Mouse (Mus musculus) midbrain, postnatal 0 days (tissue): ENCODE measurements around the gene Gm10778. TPM values are rescaled to one million over a fixed set of nuclear protein-coding genes. Genes with fewer than 3 reads are reported as not detected.

Experiments
- ATAC-seq: fragments of 200-750 bp; cut with Nextera tagmentation; 2 replicates; pipeline ENCODE4 v1.8.0; 2017; ENCODE audit warnings: moderate number of reproducible peaks, mild to moderate bottlenecking, moderate TSS enrichment, moderate library complexity; ENCODE audit not compliant: low FRiP score
- DNase-seq: peaks from one replicate; pipeline ENCODE4 v3.0.0-alpha.2; 2015; ENCODE audit warnings: low spot score
- H3K27ac ChIP-seq: fragments of 300-500 bp; sonication (generic); 2 replicates; pipeline ENCODE4 v1.5.1; 2014; ENCODE audit warnings: low read depth, mild to moderate bottlenecking, low read length, mixed read lengths
- H3K27me3 ChIP-seq: fragments of 300-500 bp; sonication (generic); 2 replicates; pipeline ENCODE4 v1.6.1; 2014; ENCODE audit warnings: low read length, control low read depth, mixed read lengths; ENCODE audit not compliant: insufficient read depth
- H3K36me3 ChIP-seq: fragments of 300-500 bp; sonication (generic); 2 replicates; pipeline ENCODE4 v1.6.1; 2014; ENCODE audit warnings: low read length, control low read depth, mixed read lengths; ENCODE audit not compliant: insufficient read depth
- H3K4me1 ChIP-seq: fragments of 300-500 bp; sonication (generic); 2 replicates; pipeline ENCODE4 v1.6.1; 2014; ENCODE audit warnings: mild to moderate bottlenecking, control low read depth, antibody characterized with exemption, low read length, mixed read lengths; ENCODE audit not compliant: insufficient read depth
- H3K4me2 ChIP-seq: fragments of 300-500 bp; sonication (generic); 2 replicates; pipeline ENCODE4 v1.6.1; 2014; ENCODE audit warnings: low read depth, mild to moderate bottlenecking, low read length, mixed read lengths; ENCODE audit not compliant: poor library complexity, severe bottlenecking
- H3K4me3 ChIP-seq: fragments of 300-500 bp; sonication (generic); 2 replicates; pipeline ENCODE4 v1.5.1; 2014; ENCODE audit warnings: low read depth, mild to moderate bottlenecking, low read length, moderate library complexity
- H3K9ac ChIP-seq: fragments of 300-500 bp; sonication (generic); replicated peaks from 2 replicates; pipeline ENCODE4 v1.6.1; 2014; ENCODE audit warnings: mild to moderate bottlenecking, low read length, moderate library complexity, mixed read lengths; ENCODE audit not compliant: poor library complexity, severe bottlenecking
- H3K9me3 ChIP-seq: fragments of 300-500 bp; sonication (generic); 2 replicates; pipeline ENCODE4 v1.6.1; 2016; ENCODE audit warnings: low read length, control low read depth
- CTCF ChIP-seq: IDR thresholded peaks from 2 replicates; pipeline ENCODE4 v1.5.1; 2016; ENCODE audit warnings: antibody characterized with exemption, mild to moderate bottlenecking
- WGBS: fragments of 180-500 bp; shearing (Covaris S2); extraction: QIAGEN DNeasy Blood & Tissue Kit; methylation state at CpG from one replicate; pipeline ENCODE4 v1.1.7; 2014; 5-methylcytosine and 5-hydroxymethylcytosine counted together
- polyA plus RNA-seq: library from polyadenylated mRNA; unstranded; fragments of >200 nt; fragmentation: Nextera tagmentation; extraction: Ambion mirVana; gene quantifications from 2 replicates; pipeline ENCODE4 v1.2.1, GENCODE M21; 2015
- total RNA-seq: library from RNA; depleted of rRNA; stranded (reverse); fragments of >200 nt; gene quantifications from 2 replicates; pipeline ENCODE4 v1.2.3, GENCODE M21; 2014

The Gm10778 gene
- total and polyA plus RNA-seq, 2 experiments from 2014 or later: 2.9 to 3.3 TPM

GRCm38 (mm10) chr10:81643449-81644055 is 5.3 kb upstream of the Gm10778 start:
- Histone ChIP-seq H3K9me3 (no peaks in the 10 kb centered on the region), H3K27me3 (no peaks in the 10 kb centered on the region), H3K4me2 (peak overlapping the region; percentile 91), H3K4me3 (peak overlapping the region; percentile 67), H3K36me3 (0 out of 2 replicates have a peak, but pooled peaks cover 3% of the 10 kb centered on the region), H3K4me1 (peaks cover 18% of the 10 kb centered on the region), H3K9ac (peak overlapping the region; percentile 90), H3K27ac (peak overlapping the region; percentile 95)
- TF ChIP-seq CTCF: peak; percentile 76
- ATAC-seq (peak; percentile 88), DNase-seq (peak; percentile 97)
- WGBS: under 1% methylated on average over 75 of the region's 75 CpGs

GRCm38 (mm10) chr10:81644162-81644561 is 4.7 kb upstream of the Gm10778 start:
- H3K4me3 ChIP-seq: peak overlapping the region; percentile 67
- 0 out of 2 replicates have a peak, but pooled peaks cover 3% of the 10 kb centered on the region for H3K36me3 ChIP-seq
- H3K9ac ChIP-seq: peak overlapping the region; percentile 90; the same call in 1 of the 2 replicates
- H3K27ac ChIP-seq: peak overlapping the region; percentile 95
- no peaks in the 10 kb centered on the region for H3K9me3 ChIP-seq
- no peak for TF ChIP-seq CTCF
- no peak for DNase-seq
- ATAC-seq: no peak
- peaks cover 18% of the 10 kb centered on the region for H3K4me1 ChIP-seq
- 61% methylated on average over 2 of the region's 2 CpGs for WGBS
- no peaks in the 10 kb centered on the region for H3K27me3 ChIP-seq
- H3K4me2 ChIP-seq: peak overlapping the region; percentile 91

GRCm38 (mm10) chr10:81644716-81645115 is 4.1 kb upstream of the Gm10778 start:
- Histone ChIP-seq H3K36me3 (0 out of 2 replicates have a peak, but pooled peaks cover 1% of the 10 kb centered on the region), H3K4me1 (peaks cover 18% of the 10 kb centered on the region), H3K27ac (no peak overlapping the region), H3K9ac (no peak overlapping the region), H3K4me3 (no peak overlapping the region), H3K27me3 (no peaks in the 10 kb centered on the region), H3K9me3 (no peaks in the 10 kb centered on the region), H3K4me2 (no peak overlapping the region)
- no peak for DNase-seq
- WGBS: 91% methylated on average over 18 of the region's 18 CpGs
- TF ChIP-seq CTCF: no peak
- no peak for ATAC-seq

DNA sequence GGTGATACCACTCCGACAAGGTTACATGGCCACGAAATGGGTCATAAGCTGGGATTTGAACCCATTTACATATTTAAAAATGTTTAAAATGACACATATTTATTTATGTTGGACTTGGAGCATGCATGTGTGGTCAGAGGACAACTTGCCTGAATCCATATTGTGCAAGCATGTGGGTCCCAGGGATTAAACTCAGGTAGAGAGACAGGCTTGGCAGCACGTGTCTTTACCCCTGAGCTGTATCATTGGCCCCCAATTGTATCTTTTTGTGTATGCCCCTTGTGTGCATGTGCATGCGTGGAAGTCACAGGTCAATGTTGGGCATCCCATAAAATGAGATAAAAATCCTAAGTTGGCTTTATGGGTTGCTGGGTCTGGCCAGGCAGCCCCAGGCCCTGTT is 3.5 kb upstream of the Gm10778 start:
- H3K36me3 ChIP-seq: no peaks in the 10 kb centered on the region
- H3K4me2 ChIP-seq: no peak overlapping the region
- no peak overlapping the region for H3K27ac ChIP-seq
- ATAC-seq: no peak
- WGBS: 84% methylated on average over 4 of the region's 4 CpGs
- no peaks in the 10 kb centered on the region for H3K9me3 ChIP-seq
- no peak overlapping the region for H3K9ac ChIP-seq
- H3K4me3 ChIP-seq: no peak overlapping the region
- TF ChIP-seq CTCF: no peak
- H3K27me3 ChIP-seq: no peaks in the 10 kb centered on the region
- peaks cover 20% of the 10 kb centered on the region for H3K4me1 ChIP-seq
- no peak for DNase-seq

DNA sequence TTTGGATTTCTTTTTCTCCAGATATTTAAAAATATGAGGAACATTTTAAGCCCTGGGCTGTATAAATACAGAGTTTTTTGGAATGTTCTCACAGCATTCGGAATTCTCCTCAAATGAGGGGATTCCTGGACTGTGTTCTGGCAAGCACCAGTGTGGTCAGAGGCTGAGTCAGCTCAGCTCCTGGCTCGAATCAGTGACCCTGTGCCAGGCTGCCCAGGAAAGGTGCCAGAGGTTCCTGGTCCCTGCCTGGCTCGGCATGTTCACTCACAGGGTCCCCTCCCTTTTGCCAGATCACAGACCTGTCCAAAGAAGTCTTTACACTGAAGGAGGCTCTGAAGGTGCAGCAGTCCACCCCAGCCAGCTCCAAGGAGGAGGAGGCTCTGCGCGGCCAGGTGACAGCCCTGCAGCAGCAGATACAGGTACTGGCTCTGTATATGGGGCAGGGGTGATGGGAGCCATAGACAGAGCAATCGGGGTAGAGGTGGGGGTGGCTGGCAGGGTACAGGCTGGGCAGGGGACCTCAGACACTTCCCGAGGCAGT is 2.8 kb upstream of the Gm10778 start:
- Histone ChIP-seq H3K4me1 (peaks cover 20% of the 10 kb centered on the region), H3K4me2 (no peak overlapping the region), H3K27me3 (no peaks in the 10 kb centered on the region), H3K9me3 (no peaks in the 10 kb centered on the region), H3K9ac (no peak overlapping the region), H3K27ac (no peak overlapping the region), H3K36me3 (no peaks in the 10 kb centered on the region), H3K4me3 (no peak overlapping the region)
- no peak for TF ChIP-seq CTCF
- DNase-seq (no peak), ATAC-seq (no peak)
- WGBS: 79% methylated on average over 7 of the region's 7 CpGs

GRCm38 (mm10) chr10:81655178-81655577 is 6.3 kb downstream of the Gm10778 start:
- WGBS: 96% methylated on average over 10 of the region's 10 CpGs

More at GRCm38 (mm10) chr10:81655178-81655577, 6.3 kb downstream of the Gm10778 start:
- no peak overlapping the region for H3K9ac ChIP-seq
- TF ChIP-seq CTCF: no peak
- no peak overlapping the region for H3K4me3 ChIP-seq
- H3K36me3 ChIP-seq: peaks cover 10% of the 10 kb centered on the region; the same call in 1 of the 2 replicates
- H3K27me3 ChIP-seq: no peaks in the 10 kb centered on the region
- H3K4me2 ChIP-seq: no peak overlapping the region
- no peak for ATAC-seq
- no peak for DNase-seq
- no peak overlapping the region for H3K27ac ChIP-seq
- H3K4me1 ChIP-seq: 0 out of 2 replicates have a peak, but pooled peaks cover 2% of the 10 kb centered on the region
- H3K9me3 ChIP-seq: peaks cover 35% of the 10 kb centered on the region
